Mouse (Mus musculus): ENCODE measurements around the gene Zbtb2. TPM values are rescaled to one million over a fixed set of nuclear protein-coding genes. Genes with fewer than 3 reads are reported as not detected.

Zbtb2 gene
- total and polyA plus RNA-seq, 3 experiments, result 8.6 to 12.7 TPM; not detected in 1

DNA sequence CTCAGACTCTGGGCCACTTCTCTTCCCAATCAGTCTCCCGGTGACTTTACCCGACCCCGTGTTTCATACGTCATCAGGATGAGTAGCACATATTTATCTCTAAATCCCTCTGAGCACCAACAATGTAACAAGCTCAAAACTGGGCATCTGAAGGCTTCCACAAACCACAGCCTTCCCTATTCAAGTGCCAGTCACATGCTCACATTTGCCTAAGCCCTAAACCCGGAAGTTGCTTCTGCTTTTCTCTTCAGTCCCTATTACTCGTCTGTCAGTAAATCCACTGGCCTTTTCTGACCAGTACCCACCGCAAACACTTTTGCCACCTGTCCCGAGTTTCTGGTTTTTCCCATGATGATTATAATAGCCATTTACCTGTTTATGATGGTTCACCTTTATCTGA lies 42.5 kb upstream of the Zbtb2 start (continued):
- TF ChIP-seq E2F4 (IDR thresholded peaks at IDR 0.05; ENCODE audit: borderline replicate concordance, low read depth, low read length) (no peak), KAT2A (conservative IDR thresholded peaks at IDR 0.05; ENCODE audit: low read depth, low read length) (no peak), MEF2A (IDR thresholded peaks at IDR 0.05; ENCODE audit: extremely low read depth, insufficient replicate concordance, low read depth, low read length, poor library complexity, severe bottlenecking) (no peak), MYC (IDR thresholded peaks at IDR 0.05; ENCODE audit: low read depth, low read length) (0 out of 2 replicates have a peak, but pooled peaks have one; percentile 66), MAX (IDR thresholded peaks at IDR 0.05; ENCODE audit: low read length) (0 out of 2 replicates have a peak, but pooled peaks have one; percentile 29), POLR2AphosphoS2 (IDR thresholded peaks at IDR 0.05; ENCODE audit: low read length) (no peak), ZMIZ1 (IDR thresholded peaks at IDR 0.05; ENCODE audit: low read depth, low read length) (no peak), BHLHE40 (IDR thresholded peaks at IDR 0.05; ENCODE audit: borderline replicate concordance, low read depth, low read length) (peak; percentile 12; the same call in 1 of the 2 replicates), TCF12 (IDR thresholded peaks at IDR 0.05; ENCODE audit: low read depth, low read length) (no peak), USF1 (IDR thresholded peaks at IDR 0.05; ENCODE audit: low read depth, low read length) (peak; percentile 84), POLR2A (IDR thresholded peaks at IDR 0.05; ENCODE audit: control insufficient read depth in 1 of 2, insufficient read depth in 1 of 2, low read depth in 1 of 2, low read length in 2 of 2, poor library complexity in 1 of 2) (no peak), GABPA (IDR thresholded peaks at IDR 0.05; ENCODE audit: low read depth, low read length) (no peak), NRF1 (IDR thresholded peaks at IDR 0.05; ENCODE audit: insufficient read depth, low read depth, low read length, poor library complexity, severe bottlenecking) (no peak), EP300 (IDR thresholded peaks at IDR 0.05; ENCODE audit: low read depth in 1 of 2, low read length in 2 of 2) (no peak; a peak in 1 of 4 replicates), CHD1 (IDR thresholded peaks at IDR 0.05; ENCODE audit: low read depth, low read length) (no peak), CHD2 (IDR thresholded peaks at IDR 0.05; ENCODE audit: low read length) (no peak), RCOR1 (IDR thresholded peaks at IDR 0.05; ENCODE audit: low read depth, low read length) (no peak), MAZ (IDR thresholded peaks at IDR 0.05; ENCODE audit: low read depth, low read length) (no peak), ZC3H11A (IDR thresholded peaks at IDR 0.05; ENCODE audit: low read depth, low read length) (no peak), ZKSCAN1 (IDR thresholded peaks at IDR 0.05; ENCODE audit: low read depth, low read length) (no peak), ETS1 (IDR thresholded peaks at IDR 0.05; ENCODE audit: low read depth, low read length) (0 out of 2 replicates have a peak, but pooled peaks have one; percentile 18), POLR2AphosphoS5 (IDR thresholded peaks at IDR 0.05; ENCODE audit: borderline replicate concordance, low read depth, low read length) (no peak), GATA1 (IDR thresholded peaks at IDR 0.05; ENCODE audit: low read depth, low read length) (no peak), TBP (IDR thresholded peaks at IDR 0.05; ENCODE audit: low read depth, low read length) (no peak), UBTF (IDR thresholded peaks at IDR 0.05; ENCODE audit: borderline replicate concordance, insufficient read depth, low read depth, low read length) (no peak)

Data from MEL (cell line).